Comparison of ENCODE assay signal across 8 mouse cellular contexts in the genomic region with DNA sequence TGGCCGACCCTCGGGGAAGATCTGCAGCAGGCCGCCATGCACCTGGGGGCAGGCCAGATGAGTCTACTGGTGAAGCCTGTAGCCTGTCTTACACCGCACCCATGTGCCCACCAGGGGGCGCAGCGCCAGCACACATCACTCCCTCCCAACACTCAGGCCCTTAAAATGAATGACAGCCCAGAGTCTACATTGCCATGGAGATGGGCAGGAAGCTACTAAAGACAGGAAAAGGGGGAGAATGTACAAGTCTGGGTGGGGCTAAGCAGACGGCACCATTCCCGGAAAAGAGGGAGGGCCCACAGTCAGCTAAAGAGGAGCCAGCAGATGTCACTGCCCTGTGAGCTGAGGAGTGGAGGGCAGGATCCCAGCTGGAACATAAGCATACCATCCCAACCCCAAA. TPM values are rescaled to one million over a fixed set of nuclear protein-coding genes. Genes with fewer than 3 reads are reported as not detected.
DNase-seq lines count a peak whose midpoint lies in the region; ATAC-seq and TF ChIP-seq lines count a peak whose summit lies in the region.

No protein-coding gene starts in this region.

- no peaks in the 10 kb centered on the region for H3K27me3 ChIP-seq in forebrain, embryonic 16.5 days (replicated peaks; ENCODE audit: control insufficient read depth, insufficient read depth, low read length)
- H3K27me3 ChIP-seq in lung, embryonic 14.5 days (ENCODE audit: insufficient read depth, low read length), result no peaks in the 10 kb centered on the region
- no peaks in the 10 kb centered on the region for H3K27me3 ChIP-seq in thymus, adult 2 months (ENCODE audit: control insufficient read depth, insufficient read depth, low read length)

- peaks cover 0 to 9% of the 10 kb centered on the region in 2 experiments; a peak in 2 of 4 replicates for H3K4me1 ChIP-seq in ES-E14 (ENCODE audit: control insufficient read depth in 2 of 2, insufficient read depth in 2 of 2, low read length in 2 of 2, poor library complexity in 1 of 2)
- peaks cover 50% of the 10 kb centered on the region for H3K4me1 ChIP-seq in forebrain, embryonic 16.5 days (replicated peaks; ENCODE audit: control insufficient read depth, insufficient read depth, low read length)
- peaks cover 12% of the 10 kb centered on the region for H3K4me1 ChIP-seq in lung, embryonic 14.5 days (ENCODE audit: insufficient read depth)
- H3K4me1 ChIP-seq in olfactory bulb, adult 2 months (ENCODE audit: control insufficient read depth, insufficient read depth, low read length), result peaks cover 40% of the 10 kb centered on the region
- peaks cover 34% of the 10 kb centered on the region for H3K4me1 ChIP-seq in thymus, adult 2 months (replicated peaks; ENCODE audit: control insufficient read depth, insufficient read depth, low read length)

- peak; percentile 92 for ATAC-seq in forebrain, embryonic 16.5 days
- peak; percentile 93 for ATAC-seq in lung, embryonic 14.5 days (ENCODE audit: insufficient read depth)

- TF ChIP-seq POLR2A in olfactory bulb, adult 2 months (IDR thresholded peaks at IDR 0.05; ENCODE audit: insufficient read depth, low read depth, low read length), result no peak
- TF ChIP-seq POLR2A in thymus, adult 2 months (IDR thresholded peaks at IDR 0.05; ENCODE audit: control insufficient read depth, extremely low read depth, insufficient read depth, low read length, poor library complexity), result no peak

- H3K9ac ChIP-seq in ES-E14 (ENCODE audit: insufficient read depth, low read depth, low read length, poor library complexity, severe bottlenecking), result no peak overlapping the region
- H3K9ac ChIP-seq in forebrain, embryonic 16.5 days (replicated peaks; ENCODE audit: low read depth, low read length), result no peak overlapping the region
- H3K9ac ChIP-seq in lung, embryonic 14.5 days, result no peak overlapping the region

- 12% methylated on average over 8 of the region's 8 CpGs for WGBS in forebrain, embryonic 16.5 days
- 9% methylated on average over 8 of the region's 8 CpGs for WGBS in lung, embryonic 14.5 days
- WGBS in olfactory bulb, adult 2 months, result 11% methylated on average over 8 of the region's 8 CpGs
- WGBS in thymus, adult 2 months, result 8% methylated on average over 8 of the region's 8 CpGs

- intact Hi-C loops in heart, postnatal 36 days (cut with DNase I), result loop anchor here (2.0 to 10.0 kb wide), 3 partner anchors 35 to 325 kb away; partner anchors contain the start of genes BC024978 and Sertad1

- in situ Hi-C loops in ES-E14 (cut with MboI; ENCODE audit: low sequenced_read_pairs in 2 of 2, unreplicated experiment in 2 of 2), result no loop called here

- H3K9me3 ChIP-seq in ES-E14 (ENCODE audit: control insufficient read depth, insufficient read depth, low read depth, low read length), result no peaks in the 10 kb centered on the region
- no peaks in the 10 kb centered on the region for H3K9me3 ChIP-seq in forebrain, embryonic 16.5 days (ENCODE audit: control insufficient read depth, low read length)
- no peaks in the 10 kb centered on the region for H3K9me3 ChIP-seq in lung, embryonic 14.5 days (ENCODE audit: low read depth, low read length)

- no peak overlapping the region for H3K4me2 ChIP-seq in forebrain, embryonic 16.5 days (ENCODE audit: low read length)
- no peak overlapping the region for H3K4me2 ChIP-seq in lung, embryonic 14.5 days

- DNase-seq in ES-E14 (ENCODE audit: low read depth, low spot score), result peak; percentile 91
- DNase-seq in cerebellum, adult 11 months, result peak; percentile 83
- peak; percentile 85 to 87 for DNase-seq in heart, postnatal 36 days
- DNase-seq in layer of hippocampus, adult 8-10 months (ENCODE audit: low spot score in 2 of 2), result peak; percentile 87 to 90
- peak; percentile 92 for DNase-seq in lung, embryonic 14.5 days
- DNase-seq in thymus, adult 2 months, result peak; percentile 91

- H3K36me3 ChIP-seq in ES-E14 (ENCODE audit: control insufficient read depth, insufficient read depth, low read length, poor library complexity, severe bottlenecking), result peaks cover 24% of the 10 kb centered on the region
- H3K36me3 ChIP-seq in forebrain, embryonic 16.5 days (ENCODE audit: control insufficient read depth, insufficient read depth), result peaks cover 25% of the 10 kb centered on the region
- peaks cover 73% of the 10 kb centered on the region for H3K36me3 ChIP-seq in lung, embryonic 14.5 days (ENCODE audit: insufficient read depth)
- peaks cover 16% of the 10 kb centered on the region for H3K36me3 ChIP-seq in thymus, adult 2 months (ENCODE audit: control insufficient read depth, insufficient read depth, low read length)

- no peak overlapping the region for H3K4me3 ChIP-seq in ES-E14 (ENCODE audit: insufficient read depth in 1 of 2, low read depth in 1 of 2, low read length in 2 of 2, poor library complexity in 1 of 2, severe bottlenecking in 1 of 2)
- H3K4me3 ChIP-seq in forebrain, embryonic 16.5 days (replicated peaks; ENCODE audit: low read length), result no peak overlapping the region
- H3K4me3 ChIP-seq in lung, embryonic 14.5 days (ENCODE audit: low read depth, low read length), result no peak overlapping the region
- H3K4me3 ChIP-seq in olfactory bulb, adult 2 months (ENCODE audit: insufficient read depth, low read depth, low read length), result no peak overlapping the region
- H3K4me3 ChIP-seq in thymus, adult 2 months (ENCODE audit: control insufficient read depth, insufficient read depth, low read length), result no peak overlapping the region

- H3K27ac ChIP-seq in ES-E14 (ENCODE audit: insufficient read depth, low read depth, low read length, poor library complexity, severe bottlenecking), result no peak overlapping the region
- no peak overlapping the region for H3K27ac ChIP-seq in forebrain, embryonic 16.5 days (ENCODE audit: low read length)
- H3K27ac ChIP-seq in lung, embryonic 14.5 days (ENCODE audit: low read depth), result no peak overlapping the region
- no peak overlapping the region for H3K27ac ChIP-seq in olfactory bulb, adult 2 months (ENCODE audit: insufficient read depth, low read depth, low read length)
- no peak overlapping the region for H3K27ac ChIP-seq in thymus, adult 2 months (ENCODE audit: control insufficient read depth, insufficient read depth, low read length)

- peak; percentile 99 for TF ChIP-seq CTCF in lung, embryonic 14.5 days (IDR thresholded peaks at IDR 0.05; ENCODE audit: low read depth)
- peak; percentile 94 for TF ChIP-seq CTCF in olfactory bulb, adult 2 months (IDR thresholded peaks at IDR 0.05; ENCODE audit: insufficient read depth, low read depth, low read length)
- peak; percentile 96 for TF ChIP-seq CTCF in thymus, adult 2 months (IDR thresholded peaks at IDR 0.05; ENCODE audit: borderline replicate concordance, control insufficient read depth, extremely low read depth, insufficient read depth, low read length, poor library complexity)

TF ChIP-seq in ES-E14, 5 proteins besides CTCF, POLR2A, EP300 and RAD21 (continues in another document):
- TF ChIP-seq HCFC1 (IDR thresholded peaks at IDR 0.05; ENCODE audit: borderline replicate concordance, insufficient read depth, low read length) (peak; percentile 42; the same call in 1 of the 2 replicates), ZNF384 (IDR thresholded peaks at IDR 0.05; ENCODE audit: low read depth, low read length) (no peak)

RNA-seq across cellular contexts. Expression of gene Cyp2t4, which starts 6.4 kb away (rescaled TPM):
- total RNA-seq in ES-E14 (2012; rRNA removed), result 0.32 and 0.58 TPM in 2 replicates
- polyA plus RNA-seq in forebrain, embryonic 16.5 days (2015; fragmentation: Nextera tagmentation; extraction: Ambion mirVana), result 0.33 TPM in 1 of 2 replicates, not detected in the other
- total RNA-seq in heart, postnatal 36 days (2021), result not detected
- total RNA-seq in layer of hippocampus, adult 8-10 months (2022), result not detected
- polyA plus RNA-seq in lung, embryonic 14.5 days (2014; fragmentation: Nextera tagmentation; extraction: Ambion mirVana), result 0.11 and 0.20 TPM in 2 replicates
- not detected in 2 replicates for polyA plus RNA-seq in olfactory bulb, adult 2 months (2012; ENCODE audit: insufficient read depth, insufficient read length, low replicate concordance, missing spikeins)
- 0.11 TPM in 1 of 2 replicates, not detected in the other for polyA plus RNA-seq in thymus, adult 2 months (2012; rRNA removed)

RNA-seq across cellular contexts. Expression of gene Egln2, which starts 6.7 kb away (rescaled TPM):
- total RNA-seq in ES-E14 (2012; rRNA removed), result 53.4 and 56.3 TPM in 2 replicates
- 93.4 and 100 TPM in 2 replicates for polyA plus RNA-seq in forebrain, embryonic 16.5 days (2015; fragmentation: Nextera tagmentation; extraction: Ambion mirVana)
- total RNA-seq in heart, postnatal 36 days (2021), result 10 to 100 TPM; 59.3 to 61.7 TPM
- 100 to 1,000 TPM in 3 of 4 experiments, 10 to 100 TPM in 1; 97.6 to 103 (median 102) TPM for total RNA-seq in layer of hippocampus, adult 8-10 months (2022)
- 48.4 and 50.0 TPM in 2 replicates for polyA plus RNA-seq in lung, embryonic 14.5 days (2014; fragmentation: Nextera tagmentation; extraction: Ambion mirVana)
- polyA plus RNA-seq in olfactory bulb, adult 2 months (2012; ENCODE audit: insufficient read depth, insufficient read length, low replicate concordance, missing spikeins), result not detected in 2 replicates
- 116 and 125 TPM in 2 replicates for polyA plus RNA-seq in thymus, adult 2 months (2012; rRNA removed)

RNA-seq across cellular contexts. Expression of gene Rab4b, which starts 18.8 kb away (rescaled TPM):
- total RNA-seq in ES-E14 (2012; rRNA removed), result 28.3 and 44.2 TPM in 2 replicates
- polyA plus RNA-seq in forebrain, embryonic 16.5 days (2015; fragmentation: Nextera tagmentation; extraction: Ambion mirVana), result 80.8 and 88.3 TPM in 2 replicates
- 10 to 100 TPM; 14.5 to 15.7 TPM for total RNA-seq in heart, postnatal 36 days (2021)
- total RNA-seq in layer of hippocampus, adult 8-10 months (2022), result 100 to 1,000 TPM in 2 of 4 experiments, 10 to 100 TPM in 2; 91.9 to 112 (median 102) TPM
- polyA plus RNA-seq in lung, embryonic 14.5 days (2014; fragmentation: Nextera tagmentation; extraction: Ambion mirVana), result 59.4 and 62.1 TPM in 2 replicates
- not detected in 2 replicates for polyA plus RNA-seq in olfactory bulb, adult 2 months (2012; ENCODE audit: insufficient read depth, insufficient read length, low replicate concordance, missing spikeins)
- 127 and 136 TPM in 2 replicates for polyA plus RNA-seq in thymus, adult 2 months (2012; rRNA removed)

RNA-seq across cellular contexts. Expression of gene Gm21983, which starts 21.0 kb away (rescaled TPM):
- 1.3 TPM in 1 of 2 replicates, not detected in the other for total RNA-seq in ES-E14 (2012; rRNA removed)
- 0.78 TPM in 1 of 2 replicates, not detected in the other for polyA plus RNA-seq in forebrain, embryonic 16.5 days (2015; fragmentation: Nextera tagmentation; extraction: Ambion mirVana)
- not detected for total RNA-seq in heart, postnatal 36 days (2021)
- total RNA-seq in layer of hippocampus, adult 8-10 months (2022), result not detected
- polyA plus RNA-seq in lung, embryonic 14.5 days (2014; fragmentation: Nextera tagmentation; extraction: Ambion mirVana), result 0.55 and 1.5 TPM in 2 replicates
- not detected in 2 replicates for polyA plus RNA-seq in olfactory bulb, adult 2 months (2012; ENCODE audit: insufficient read depth, insufficient read length, low replicate concordance, missing spikeins)
- polyA plus RNA-seq in thymus, adult 2 months (2012; rRNA removed), result 0.19 TPM in 1 of 2 replicates, not detected in the other

RNA-seq across cellular contexts. Expression of gene Mia, which starts 21.1 kb away (rescaled TPM):
- 12.5 and 36.3 TPM in 2 replicates for total RNA-seq in ES-E14 (2012; rRNA removed)
- 8.3 and 10.4 TPM in 2 replicates for polyA plus RNA-seq in forebrain, embryonic 16.5 days (2015; fragmentation: Nextera tagmentation; extraction: Ambion mirVana)
- not detected for total RNA-seq in heart, postnatal 36 days (2021)
- total RNA-seq in layer of hippocampus, adult 8-10 months (2022), result 1 to 10 TPM in 3 of 4 experiments, under 1 TPM in 1; 0.86 to 3.9 (median 2.5) TPM
- 155 and 161 TPM in 2 replicates for polyA plus RNA-seq in lung, embryonic 14.5 days (2014; fragmentation: Nextera tagmentation; extraction: Ambion mirVana)
- polyA plus RNA-seq in olfactory bulb, adult 2 months (2012; ENCODE audit: insufficient read depth, insufficient read length, low replicate concordance, missing spikeins), result not detected in 2 replicates
- 4.0 and 5.2 TPM in 2 replicates for polyA plus RNA-seq in thymus, adult 2 months (2012; rRNA removed)

Comparison
In these comparisons a context has a peak if more than half of its experiments do, and no peak if none do; other contexts are left out.
1. RNA of gene Rab4b, which starts 18.8 kb away (polyA plus RNA-seq): 127 to 136 TPM in thymus, adult 2 months, 80.8 to 88.3 TPM in forebrain, embryonic 16.5 days and 59.4 to 62.1 TPM in lung, embryonic 14.5 days; not detected in olfactory bulb, adult 2 months; every median in the first group is over 10 times any median in the second.
2. Peak in every context shown above with its lines, with median percentiles within 50 percentile points of each other: DNase-seq and CTCF ChIP-seq.